Mouse (Mus musculus) right cerebral cortex, postnatal 25 days (tissue): ENCODE data around the gene Zfp710.
A peak's percentile ranks its signal among the peaks of the same experiment; 100 is the strongest.
"Not testable (repeated sequence)": the region's sequence is repeated elsewhere in the genome, so short reads cannot be mapped to it uniquely, and the experiment has no call there.

ENCODE experiments used
- DNase-seq: peaks from one replicate; pipeline ENCODE4 v3.0.0; 2022

The Zfp710 gene

DNA sequence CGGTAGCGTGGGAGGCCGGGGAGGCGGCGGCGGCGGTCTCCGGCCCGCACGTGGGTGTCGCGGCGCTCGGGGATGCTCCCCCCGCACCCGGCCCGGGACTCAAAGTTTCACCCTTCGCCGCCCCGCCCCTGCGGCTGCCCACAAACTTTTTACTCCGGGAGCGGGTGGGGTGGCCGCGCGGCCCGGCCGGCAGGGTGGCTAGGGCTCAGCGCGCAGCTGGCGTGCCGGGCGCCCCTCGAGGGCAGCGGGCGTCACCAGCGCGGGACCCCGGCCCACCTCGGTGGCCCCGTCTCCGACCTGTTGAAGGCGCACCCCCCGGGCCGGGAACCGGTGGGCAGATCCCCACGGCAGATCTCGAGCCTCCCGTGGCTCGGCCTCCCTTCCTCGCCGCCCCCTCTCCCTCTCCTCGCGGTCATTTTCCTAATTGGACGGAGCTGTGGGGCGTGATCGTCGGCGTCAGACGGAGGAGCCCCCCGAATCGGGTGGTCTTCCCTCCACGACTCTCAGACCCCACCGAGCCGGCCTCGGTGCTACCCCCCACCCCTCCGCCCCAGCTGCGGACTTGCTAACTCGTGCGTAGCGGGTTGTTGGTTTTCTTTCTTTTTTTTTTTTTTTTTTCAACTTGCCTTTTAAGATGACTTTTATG, 2.5 kb downstream of the Zfp710 start:
- peak; percentile 59 for DNase-seq

- DNase-seq: no peak
These were observed 3.2 kb downstream of the Zfp710 start for GRCm38 (mm10) chr7:80027636-80028417.

GRCm38 (mm10) chr7:80028418-80028720, 3.8 kb downstream of the Zfp710 start:
- DNase-seq: no peak

- DNase-seq: no peak
These were observed 5.4 kb downstream of the Zfp710 start for GRCm38 (mm10) chr7:80030009-80030408.

DNA sequence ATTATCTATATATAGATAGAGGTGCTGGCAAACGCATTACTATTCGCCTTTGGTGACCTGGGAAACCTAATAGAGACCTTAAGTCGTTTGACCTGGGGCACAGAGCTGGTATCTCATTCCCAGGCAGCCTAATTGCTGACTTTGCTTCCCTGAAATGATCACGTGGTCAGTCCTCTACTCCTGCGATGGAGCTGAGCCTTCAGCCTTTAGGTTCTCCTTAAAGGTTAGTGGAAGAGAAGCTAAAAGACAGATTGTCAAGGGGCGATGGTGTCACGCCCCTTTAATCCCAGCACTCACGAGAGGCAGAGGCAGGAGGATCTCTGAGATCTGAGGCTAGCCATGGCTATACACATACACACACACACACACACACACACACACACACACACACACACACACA, 5.9 kb downstream of the Zfp710 start:
- DNase-seq: no peak

DNA sequence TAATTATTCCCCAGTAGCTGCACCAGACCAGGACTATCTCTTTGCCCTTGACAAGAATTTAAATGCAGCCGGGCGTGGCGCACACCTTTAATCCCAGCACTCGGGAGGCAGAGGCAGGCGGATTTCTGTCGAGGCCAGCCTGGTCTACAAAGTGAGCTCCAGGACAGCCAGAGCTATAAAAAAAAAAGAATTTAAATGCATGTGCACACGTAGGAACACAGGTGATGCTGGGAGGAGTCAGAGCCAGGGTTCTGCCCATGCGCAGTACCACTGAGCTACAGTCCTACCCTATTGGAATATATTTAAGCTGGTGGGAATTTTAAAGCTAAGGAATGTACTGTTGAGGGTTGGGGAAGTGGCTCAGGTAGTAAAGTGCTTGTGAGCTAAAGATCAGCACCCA, 6.4 kb downstream of the Zfp710 start:
- no peak for DNase-seq

DNA sequence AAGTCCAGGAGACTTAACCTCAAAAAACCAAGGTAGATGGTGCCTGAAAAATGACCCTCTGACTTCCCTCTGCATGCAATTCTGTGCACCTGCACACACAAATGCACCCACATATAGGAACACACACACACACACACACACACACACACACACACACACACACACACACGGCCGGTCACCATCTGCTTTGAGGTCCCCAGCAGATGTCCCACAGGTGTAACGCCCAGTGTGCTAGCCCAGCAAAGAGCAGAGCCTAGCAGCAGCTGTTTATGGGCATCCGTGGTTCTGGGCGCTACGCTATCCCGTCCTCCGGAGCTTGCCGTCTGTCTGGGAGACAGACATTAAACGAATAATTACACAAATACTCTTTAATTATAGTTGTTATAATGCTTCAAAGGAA, 6.9 kb downstream of the Zfp710 start:
- no peak for DNase-seq

DNA sequence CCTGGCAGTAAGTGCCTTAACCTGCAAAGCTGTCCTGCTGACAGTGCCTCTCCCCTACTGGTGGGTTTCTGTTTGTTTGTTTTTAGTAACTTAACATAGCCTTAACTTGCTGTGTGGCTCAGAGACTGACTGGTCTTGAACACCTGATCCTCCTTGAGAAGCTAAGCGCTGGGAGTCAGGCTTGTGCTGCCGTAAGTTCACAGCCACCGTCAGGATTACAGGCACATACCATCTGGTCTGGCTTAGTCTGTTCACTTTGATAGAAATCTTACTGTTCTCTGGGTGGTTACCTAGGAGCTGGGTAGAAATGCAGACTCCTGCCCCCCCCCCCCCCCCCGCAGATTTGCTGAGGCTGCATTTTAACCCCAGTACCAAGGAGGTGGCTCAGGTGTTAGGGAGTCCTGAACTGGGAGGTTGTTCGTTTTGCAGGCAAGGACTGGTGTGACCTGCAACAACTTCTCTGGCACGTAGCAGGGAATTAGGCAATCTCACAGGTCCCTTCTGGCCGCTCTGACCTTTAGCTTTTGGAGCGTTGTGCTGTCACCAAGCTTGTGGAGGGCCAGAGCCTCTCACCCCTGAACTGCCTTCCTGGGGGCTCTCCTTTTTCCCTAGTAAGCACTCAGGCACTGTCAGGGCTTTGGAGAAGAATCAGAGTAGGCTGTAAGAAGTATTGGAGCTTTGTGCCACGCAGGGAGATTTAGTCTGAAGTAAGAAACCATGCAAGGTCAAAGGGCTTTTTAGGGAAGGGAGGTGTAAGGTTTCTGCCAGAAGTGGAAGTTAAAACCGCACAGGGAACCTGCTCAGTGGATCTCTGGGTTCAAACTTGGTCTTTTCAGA, 7.8 kb downstream of the Zfp710 start:
- no peak for DNase-seq

- DNase-seq: no peak
These were observed 8.6 kb downstream of the Zfp710 start for GRCm38 (mm10) chr7:80033064-80033717.

- no peak for DNase-seq
These were observed 9.2 kb downstream of the Zfp710 start for GRCm38 (mm10) chr7:80033771-80034170.

DNA sequence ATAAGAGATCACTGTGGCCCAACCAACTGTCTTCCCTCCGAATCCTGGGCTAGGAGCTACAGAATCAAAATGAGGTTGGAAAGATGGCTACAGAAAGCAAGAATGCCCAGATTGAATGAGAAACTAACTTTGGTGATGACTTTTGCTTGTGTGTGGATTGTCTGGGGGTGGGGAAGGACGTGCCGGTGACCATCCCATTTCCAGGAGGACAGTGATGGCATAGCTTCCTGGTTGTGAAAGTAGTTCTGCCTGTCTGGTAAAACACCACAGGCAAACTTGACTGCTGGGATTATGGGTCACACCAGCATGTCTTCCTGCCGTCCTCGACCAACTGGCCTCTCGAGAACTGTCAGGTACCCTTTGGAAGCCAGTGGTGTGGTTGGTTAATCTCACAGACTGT, 10.5 kb downstream of the Zfp710 start:
- DNase-seq: no peak

GRCm38 (mm10) chr7:80035748-80036147, 11.1 kb downstream of the Zfp710 start:
- no peak for DNase-seq

DNA sequence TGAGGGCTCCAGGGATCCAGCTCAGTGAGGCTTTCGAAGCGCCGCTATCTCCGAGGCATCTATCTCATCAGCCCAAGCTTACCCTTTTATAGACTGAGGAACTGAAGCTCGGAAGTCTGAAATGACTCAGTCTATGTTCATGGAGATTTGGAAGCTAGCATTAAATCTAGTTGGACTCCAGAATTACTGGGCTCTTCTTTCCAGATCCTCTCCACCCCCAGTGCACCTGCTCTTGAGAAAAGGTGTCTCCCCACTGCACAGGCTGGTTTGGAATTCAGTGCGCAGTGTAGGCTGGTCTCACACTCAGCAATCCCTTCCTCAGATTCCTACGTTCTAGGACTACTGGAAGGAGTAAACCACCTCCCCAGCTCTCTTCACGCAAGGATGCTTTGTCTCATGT, 15.1 kb downstream of the Zfp710 start:
- peak; percentile 52 for DNase-seq

GRCm38 (mm10) chr7:80044170-80044569, 19.6 kb downstream of the Zfp710 start:
- DNase-seq: no peak

GRCm38 (mm10) chr7:80047041-80047440, 22.4 kb downstream of the Zfp710 start:
- DNase-seq: no peak

- no peak for DNase-seq
These were observed 25.1 kb downstream of the Zfp710 start for GRCm38 (mm10) chr7:80049746-80050145.

GRCm38 (mm10) chr7:80050382-80050781, 25.8 kb downstream of the Zfp710 start:
- not testable (repeated sequence) for DNase-seq

DNA sequence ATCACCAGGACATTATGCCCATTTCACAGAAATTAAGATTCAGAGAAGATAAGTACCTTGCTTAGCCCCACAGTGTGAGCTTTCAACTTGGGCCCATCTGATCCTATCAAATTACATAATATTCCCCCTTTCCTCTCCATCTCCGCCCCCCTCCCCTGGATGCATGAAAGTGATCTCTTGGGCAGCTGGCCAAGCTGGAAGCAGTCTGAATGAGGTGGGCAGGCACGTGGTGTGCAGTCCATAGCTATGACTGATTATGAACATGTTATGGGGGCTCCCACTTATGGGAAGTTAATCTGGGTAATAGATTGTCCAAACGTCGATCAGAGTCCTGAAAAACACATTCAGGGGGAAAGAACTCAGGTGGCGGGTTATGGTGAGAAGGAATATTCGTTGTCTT, 27.2 kb downstream of the Zfp710 start:
- no peak for DNase-seq

GRCm38 (mm10) chr7:80052261-80052660, 27.6 kb downstream of the Zfp710 start:
- DNase-seq: no peak

DNA sequence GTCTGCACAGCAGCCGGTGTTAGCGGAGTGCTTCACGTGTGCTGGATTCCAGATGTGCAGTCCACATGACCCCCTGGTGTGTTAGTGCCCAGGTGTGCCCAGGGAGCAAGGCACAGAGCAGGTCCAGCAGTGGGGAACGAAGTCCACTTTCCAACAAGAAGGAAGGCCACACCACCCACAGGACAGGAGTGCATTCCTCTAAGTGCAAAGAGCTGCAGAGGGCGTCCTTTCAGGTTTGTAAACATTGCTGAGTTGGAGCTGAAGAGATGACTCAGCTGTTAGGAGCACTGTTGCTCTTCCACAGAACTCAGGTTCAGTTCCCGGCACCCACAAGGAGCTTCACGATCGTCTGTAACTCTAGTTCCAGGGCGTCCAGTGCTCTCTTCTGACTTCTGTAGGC, 28.5 kb downstream of the Zfp710 start:
- no peak for DNase-seq

DNA sequence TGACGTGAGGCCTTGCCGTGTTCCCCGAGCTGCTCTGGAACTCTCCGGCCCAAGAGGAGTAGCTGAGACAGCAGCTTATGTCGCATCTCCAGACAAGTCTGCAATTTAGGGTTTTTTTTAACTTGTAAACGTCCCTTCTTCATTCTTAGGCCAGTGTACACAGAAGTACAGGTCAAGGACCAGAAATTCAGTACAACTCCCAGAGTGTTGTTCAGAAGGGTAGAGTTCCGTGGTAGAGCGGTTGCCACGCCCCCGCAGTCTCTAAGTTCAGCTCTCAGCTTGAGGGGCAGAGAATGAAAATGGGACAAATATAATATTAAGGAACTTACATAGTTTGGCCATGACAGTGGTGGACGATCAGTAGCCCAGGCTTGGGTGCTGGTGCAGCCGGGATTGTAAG, 31.2 kb downstream of the Zfp710 start:
- no peak for DNase-seq

- DNase-seq: no peak
These were observed 32.5 kb downstream of the Zfp710 start for GRCm38 (mm10) chr7:80057002-80057691.

DNA sequence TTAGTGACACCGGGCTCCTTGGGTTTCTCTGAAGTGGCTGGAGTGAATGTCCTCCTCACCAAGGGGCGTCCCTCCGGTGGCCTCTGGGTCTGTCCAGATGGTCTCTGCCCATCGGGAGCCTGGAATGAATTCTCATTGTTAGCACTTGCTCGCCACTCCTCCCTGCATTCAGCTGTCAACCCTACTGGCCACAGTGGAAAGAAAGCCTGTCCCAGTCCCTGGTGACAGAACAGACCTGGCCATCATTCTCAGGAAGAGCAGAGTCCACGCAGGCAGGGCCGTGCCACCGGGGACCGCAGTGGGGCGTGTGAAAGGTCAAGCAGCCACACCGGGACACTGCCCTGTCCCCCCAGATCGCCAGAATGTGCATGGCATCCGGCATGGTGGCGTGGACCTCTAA, 33.2 kb downstream of the Zfp710 start:
- DNase-seq: no peak
